Mouse (Mus musculus): Measurements from ENCODE around the gene Slamf7. TPM values are rescaled to one million over a fixed set of nuclear protein-coding genes. Genes with fewer than 3 reads are reported as not detected.

The Slamf7 gene
- polyA plus RNA-seq, 1 experiment = not detected

DNA sequence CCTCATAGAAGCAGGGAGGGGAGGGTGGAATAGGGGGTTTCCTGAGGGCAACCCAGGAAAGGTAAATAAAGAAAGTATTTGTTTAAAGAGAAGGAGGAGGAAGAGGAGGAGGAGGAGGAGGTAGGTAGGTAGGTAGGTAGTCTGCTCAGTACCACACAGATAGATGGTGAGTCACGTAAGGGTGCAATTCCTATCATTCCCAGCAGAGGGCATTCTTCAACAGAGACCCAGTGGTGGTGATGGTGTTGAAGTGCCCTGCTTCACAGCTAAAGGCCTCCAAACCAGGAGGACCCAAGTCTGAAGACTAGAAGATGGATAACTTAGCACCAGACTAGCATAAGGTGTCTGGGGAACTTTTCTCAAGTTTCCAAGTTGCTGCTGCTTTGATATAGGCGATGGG is 42.8 kb downstream of the Slamf7 start:
- Histone ChIP-seq H3K27me3 (ENCODE audit: control insufficient read depth, insufficient read depth, insufficient read length) (no peaks in the 10 kb centered on the region), H3K36me3 (ENCODE audit: control insufficient read depth, insufficient read depth) (no peaks in the 10 kb centered on the region), H3K79me2 (ENCODE audit: control insufficient read depth, insufficient read depth) (no peaks in the 10 kb centered on the region), H3K4me3 (ENCODE audit: insufficient read depth, poor library complexity, severe bottlenecking) (no peak overlapping the region), H3K79me3 (ENCODE audit: low read depth) (no peaks in the 10 kb centered on the region), H3ac (ENCODE audit: control insufficient read depth, insufficient read length, low read depth) (no peak overlapping the region)
- TF ChIP-seq FOSL1 (IDR thresholded peaks at IDR 0.05; ENCODE audit: insufficient read depth, low read length, poor library complexity, severe bottlenecking) = no peak
- no peak for TF ChIP-seq MYOD1 (IDR thresholded peaks at IDR 0.05; ENCODE audit: control insufficient read depth, insufficient read length, low read depth)
- TF ChIP-seq MAX (IDR thresholded peaks at IDR 0.05) = no peak
- TF ChIP-seq MYOG (IDR thresholded peaks at IDR 0.05; ENCODE audit: control insufficient read depth, extremely low read depth, insufficient read length) = no peak
- TF ChIP-seq USF1 (IDR thresholded peaks at IDR 0.05; ENCODE audit: low read depth) = no peak
- no peak for TF ChIP-seq CEBPB (IDR thresholded peaks at IDR 0.05; ENCODE audit: low read depth)
- no peak for TF ChIP-seq CTCF (IDR thresholded peaks at IDR 0.05; ENCODE audit: control insufficient read depth, insufficient read depth, insufficient read length)

- Histone ChIP-seq H3K4me3 (ENCODE audit: insufficient read depth, poor library complexity, severe bottlenecking) (no peak within 1 kb of the TSS), H3K79me3 (ENCODE audit: low read depth) (no peaks in the 10 kb centered on the region), H3ac (ENCODE audit: control insufficient read depth, insufficient read length, low read depth) (no peak within 1 kb of the TSS), H3K27me3 (ENCODE audit: control insufficient read depth, insufficient read depth, insufficient read length) (no peaks in the 10 kb centered on the region), H3K79me2 (ENCODE audit: control insufficient read depth, insufficient read depth) (no peaks in the 10 kb centered on the region), H3K36me3 (ENCODE audit: control insufficient read depth, insufficient read depth) (no peaks in the 10 kb centered on the region)
- TF ChIP-seq MYOD1 (IDR thresholded peaks at IDR 0.05; ENCODE audit: control insufficient read depth, insufficient read length, low read depth) (no peak), CTCF (IDR thresholded peaks at IDR 0.05; ENCODE audit: control insufficient read depth, insufficient read depth, insufficient read length) (no peak), MYOG (IDR thresholded peaks at IDR 0.05; ENCODE audit: control insufficient read depth, extremely low read depth, insufficient read length) (no peak), MAX (IDR thresholded peaks at IDR 0.05) (no peak), FOSL1 (IDR thresholded peaks at IDR 0.05; ENCODE audit: insufficient read depth, low read length, poor library complexity, severe bottlenecking) (no peak), USF1 (IDR thresholded peaks at IDR 0.05; ENCODE audit: low read depth) (no peak), CEBPB (IDR thresholded peaks at IDR 0.05; ENCODE audit: low read depth) (no peak)
Measured at GRCm38 (mm10) chr1:171607176-171607575, 45.7 kb downstream of the Slamf7 start, which contains the start of gene Ly9. Ly9 (minus strand) TSS chr1:171607410.

DNA sequence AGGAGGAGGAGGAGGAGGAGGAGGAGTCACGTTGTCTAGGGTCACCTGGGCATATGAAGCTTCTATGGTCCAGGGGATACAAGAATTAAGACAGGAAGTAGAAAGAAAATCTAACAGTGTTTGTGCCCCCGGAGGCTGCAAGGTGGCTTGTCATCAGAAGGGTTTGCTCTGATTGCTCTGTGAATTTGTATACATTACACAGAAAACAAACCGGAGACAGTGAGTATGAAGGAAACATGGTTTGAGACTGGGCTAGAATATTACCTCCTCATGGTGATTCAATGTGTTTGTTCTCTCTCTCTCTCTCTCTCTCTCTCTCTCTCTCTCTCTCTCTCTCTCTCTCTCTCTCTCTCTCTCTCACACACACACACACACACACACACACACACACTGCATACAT is 46.2 kb downstream of the Slamf7 start:
- Histone ChIP-seq H3K36me3 (ENCODE audit: control insufficient read depth, insufficient read depth) (no peaks in the 10 kb centered on the region), H3K27me3 (ENCODE audit: control insufficient read depth, insufficient read depth, insufficient read length) (no peaks in the 10 kb centered on the region), H3K79me2 (ENCODE audit: control insufficient read depth, insufficient read depth) (no peaks in the 10 kb centered on the region), H3K4me3 (ENCODE audit: insufficient read depth, poor library complexity, severe bottlenecking) (no peak overlapping the region), H3K79me3 (ENCODE audit: low read depth) (no peaks in the 10 kb centered on the region), H3ac (ENCODE audit: control insufficient read depth, insufficient read length, low read depth) (no peak overlapping the region)
- no peak for TF ChIP-seq CEBPB (IDR thresholded peaks at IDR 0.05; ENCODE audit: low read depth)
- TF ChIP-seq FOSL1 (IDR thresholded peaks at IDR 0.05; ENCODE audit: insufficient read depth, low read length, poor library complexity, severe bottlenecking) = no peak
- TF ChIP-seq MYOG (IDR thresholded peaks at IDR 0.05; ENCODE audit: control insufficient read depth, extremely low read depth, insufficient read length) = no peak
- TF ChIP-seq CTCF (IDR thresholded peaks at IDR 0.05; ENCODE audit: control insufficient read depth, insufficient read depth, insufficient read length) = no peak
- no peak for TF ChIP-seq USF1 (IDR thresholded peaks at IDR 0.05; ENCODE audit: low read depth)
- no peak for TF ChIP-seq MYOD1 (IDR thresholded peaks at IDR 0.05; ENCODE audit: control insufficient read depth, insufficient read length, low read depth)
- TF ChIP-seq MAX (IDR thresholded peaks at IDR 0.05) = no peak

DNA sequence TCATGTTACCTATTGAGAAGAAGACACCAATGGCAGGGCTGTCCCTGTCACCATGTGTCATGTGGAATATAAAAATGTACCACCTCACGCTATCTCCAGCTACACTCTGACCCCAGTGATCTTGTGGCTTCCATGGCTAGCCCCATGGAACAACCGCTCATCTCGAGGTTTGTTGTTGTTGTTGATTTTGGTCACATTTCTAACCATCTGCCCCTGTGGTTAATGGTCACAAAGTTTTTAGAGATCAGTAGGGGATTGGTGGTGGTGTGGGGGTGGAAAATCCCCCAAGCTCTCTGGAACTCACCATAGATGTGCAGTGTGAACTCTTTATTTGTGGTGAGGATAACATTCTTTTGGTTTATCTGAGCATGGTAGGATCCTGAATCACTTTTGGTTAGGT is 48.1 kb downstream of the Slamf7 start:
- no peaks in the 10 kb centered on the region for H3K36me3 ChIP-seq (ENCODE audit: control insufficient read depth, insufficient read depth)
- no peaks in the 10 kb centered on the region for H3K79me3 ChIP-seq (ENCODE audit: low read depth)
- H3K4me3 ChIP-seq (ENCODE audit: insufficient read depth, poor library complexity, severe bottlenecking) = no peak overlapping the region
- no peaks in the 10 kb centered on the region for H3K79me2 ChIP-seq (ENCODE audit: control insufficient read depth, insufficient read depth)
- TF ChIP-seq MAX (IDR thresholded peaks at IDR 0.05) (no peak), MYOG (IDR thresholded peaks at IDR 0.05; ENCODE audit: control insufficient read depth, extremely low read depth, insufficient read length) (no peak), USF1 (IDR thresholded peaks at IDR 0.05; ENCODE audit: low read depth) (no peak), FOSL1 (IDR thresholded peaks at IDR 0.05; ENCODE audit: insufficient read depth, low read length, poor library complexity, severe bottlenecking) (no peak), CTCF (IDR thresholded peaks at IDR 0.05; ENCODE audit: control insufficient read depth, insufficient read depth, insufficient read length) (no peak), MYOD1 (IDR thresholded peaks at IDR 0.05; ENCODE audit: control insufficient read depth, insufficient read length, low read depth) (no peak), CEBPB (IDR thresholded peaks at IDR 0.05; ENCODE audit: low read depth) (no peak)
- H3ac ChIP-seq (ENCODE audit: control insufficient read depth, insufficient read length, low read depth) = no peak overlapping the region
- no peaks in the 10 kb centered on the region for H3K27me3 ChIP-seq (ENCODE audit: control insufficient read depth, insufficient read depth, insufficient read length)

DNA sequence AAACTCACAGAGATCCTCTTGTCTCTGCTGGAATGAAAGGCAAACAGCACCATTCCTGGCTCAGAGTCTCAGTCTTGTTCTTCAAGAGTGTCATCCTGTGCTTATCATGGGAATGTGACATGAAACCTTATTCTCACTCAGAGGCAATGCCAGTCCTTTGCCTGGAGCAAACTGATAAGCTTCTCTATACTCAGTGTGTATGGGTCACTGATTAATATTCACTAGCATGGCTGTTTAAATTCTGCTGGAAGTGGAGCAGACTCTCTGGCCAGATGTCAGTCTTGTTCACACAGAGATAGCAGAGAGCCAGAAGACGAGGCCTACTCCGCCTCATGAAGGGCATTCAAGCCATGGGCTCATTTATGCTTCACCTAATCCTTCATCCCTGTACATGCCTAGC is 68.3 kb downstream of the Slamf7 start:
- no peaks in the 10 kb centered on the region for H3K79me3 ChIP-seq (ENCODE audit: low read depth)
- no peaks in the 10 kb centered on the region for H3K27me3 ChIP-seq (ENCODE audit: control insufficient read depth, insufficient read depth, insufficient read length)
- TF ChIP-seq MYOG (IDR thresholded peaks at IDR 0.05; ENCODE audit: control insufficient read depth, extremely low read depth, insufficient read length) = no peak
- no peak for TF ChIP-seq MAX (IDR thresholded peaks at IDR 0.05)
- TF ChIP-seq USF1 (IDR thresholded peaks at IDR 0.05; ENCODE audit: low read depth) = no peak
- TF ChIP-seq FOSL1 (IDR thresholded peaks at IDR 0.05; ENCODE audit: insufficient read depth, low read length, poor library complexity, severe bottlenecking) = no peak
- TF ChIP-seq MYOD1 (IDR thresholded peaks at IDR 0.05; ENCODE audit: control insufficient read depth, insufficient read length, low read depth) = no peak
- no peak for TF ChIP-seq CEBPB (IDR thresholded peaks at IDR 0.05; ENCODE audit: low read depth)
- TF ChIP-seq CTCF (IDR thresholded peaks at IDR 0.05; ENCODE audit: control insufficient read depth, insufficient read depth, insufficient read length) = no peak
- H3K36me3 ChIP-seq (ENCODE audit: control insufficient read depth, insufficient read depth) = no peaks in the 10 kb centered on the region
- H3ac ChIP-seq (ENCODE audit: control insufficient read depth, insufficient read length, low read depth) = no peak overlapping the region
- no peak overlapping the region for H3K4me3 ChIP-seq (ENCODE audit: insufficient read depth, poor library complexity, severe bottlenecking)
- no peaks in the 10 kb centered on the region for H3K79me2 ChIP-seq (ENCODE audit: control insufficient read depth, insufficient read depth)

Small RNA genes lying within 50 kb of the gene (microRNA-seq; reads per million reads assigned to microRNA genes)
- not detected for gene Mir7683 (ENCODE audit: borderline microRNAs expressed)

Other genes starting within 250 kb of the Slamf7 start
- gene Usf1, start 241.7 kb downstream of the Slamf7 start, polyA plus RNA-seq (2012; fragmentation: generic; extraction: Trizol) = 70.1 TPM
- gene Tstd1, start 234.2 kb downstream of the Slamf7 start, polyA plus RNA-seq (2012; fragmentation: generic; extraction: Trizol) = 0.66 TPM
- 3.6 TPM for gene F11r, start 215.5 kb downstream of the Slamf7 start, polyA plus RNA-seq (2012; fragmentation: generic; extraction: Trizol)
- 3.6 TPM for gene Alyref2, start 149.6 kb downstream of the Slamf7 start, polyA plus RNA-seq (2012; fragmentation: generic; extraction: Trizol)
- gene Itln1, start 117.7 kb downstream of the Slamf7 start, polyA plus RNA-seq (2012; fragmentation: generic; extraction: Trizol) = not detected
- not detected for gene Cd244a, start 93.8 kb downstream of the Slamf7 start, polyA plus RNA-seq (2012; fragmentation: generic; extraction: Trizol)
- gene Ly9, start 45.6 kb downstream of the Slamf7 start, polyA plus RNA-seq (2012; fragmentation: generic; extraction: Trizol) = not detected
- not detected for gene Cd48, start 29.0 kb upstream of the Slamf7 start, polyA plus RNA-seq (2012; fragmentation: generic; extraction: Trizol)
- not detected for gene Slamf1, start 114.1 kb upstream of the Slamf7 start, polyA plus RNA-seq (2012; fragmentation: generic; extraction: Trizol)
- not detected for gene Cd84, start 186.7 kb upstream of the Slamf7 start, polyA plus RNA-seq (2012; fragmentation: generic; extraction: Trizol)
- gene Gm10521, start 242.6 kb upstream of the Slamf7 start, polyA plus RNA-seq (2012; fragmentation: generic; extraction: Trizol) = not detected

Measured in C2C12 (cell line).